Mouse (Mus musculus) heart, postnatal 25 days (tissue): ENCODE results near the gene Irak4. TPM values are rescaled to one million over a fixed set of nuclear protein-coding genes. Genes with fewer than 3 reads are reported as not detected.
A peak's percentile ranks its signal among the peaks of the same experiment; 100 is the strongest.

Source experiments
- DNase-seq: peaks from one replicate; pipeline ENCODE4 v3.0.0; 2022; ENCODE audit warnings: low spot score
- intact Hi-C: fragments of 180-260 bp; cut with DNase I; formaldehyde crosslinking; loops from one replicate; pipeline ENCODE4 v1.15.1; 2025
- total RNA-seq, 2 experiments: library from RNA; stranded (reverse); gene quantifications; 2 replicates each; pipeline ENCODE4 v1.2.3; 2021

Gene Irak4
- total RNA-seq, 2 experiments from 2014 or later: 5.9 to 6.0 TPM

DNA sequence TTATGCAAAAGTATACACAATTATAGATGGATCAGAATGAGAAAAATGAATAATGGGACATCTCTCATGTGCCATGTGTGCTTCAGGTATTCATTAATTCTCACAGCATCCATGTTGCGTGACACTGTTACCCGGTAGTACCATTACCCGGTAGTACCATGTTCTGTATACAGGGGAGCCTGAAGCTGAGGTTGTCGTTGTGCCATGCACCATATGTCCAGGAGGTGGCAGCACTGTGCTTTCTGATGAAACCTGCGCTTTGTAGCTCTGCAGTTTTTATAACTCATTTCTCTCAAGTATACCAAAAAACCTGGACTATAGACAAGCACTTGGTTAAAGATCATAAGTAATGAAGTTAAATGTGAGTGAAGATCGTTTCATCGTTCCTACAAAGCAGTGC is 14.0 kb downstream of the Irak4 start:
- DNase-seq: peak; percentile 28
- intact Hi-C loops: loop anchor here (1.0 to 10.0 kb wide), 2 partner anchors 104 to 1017 kb away; no protein-coding TSS in a partner anchor

DNA sequence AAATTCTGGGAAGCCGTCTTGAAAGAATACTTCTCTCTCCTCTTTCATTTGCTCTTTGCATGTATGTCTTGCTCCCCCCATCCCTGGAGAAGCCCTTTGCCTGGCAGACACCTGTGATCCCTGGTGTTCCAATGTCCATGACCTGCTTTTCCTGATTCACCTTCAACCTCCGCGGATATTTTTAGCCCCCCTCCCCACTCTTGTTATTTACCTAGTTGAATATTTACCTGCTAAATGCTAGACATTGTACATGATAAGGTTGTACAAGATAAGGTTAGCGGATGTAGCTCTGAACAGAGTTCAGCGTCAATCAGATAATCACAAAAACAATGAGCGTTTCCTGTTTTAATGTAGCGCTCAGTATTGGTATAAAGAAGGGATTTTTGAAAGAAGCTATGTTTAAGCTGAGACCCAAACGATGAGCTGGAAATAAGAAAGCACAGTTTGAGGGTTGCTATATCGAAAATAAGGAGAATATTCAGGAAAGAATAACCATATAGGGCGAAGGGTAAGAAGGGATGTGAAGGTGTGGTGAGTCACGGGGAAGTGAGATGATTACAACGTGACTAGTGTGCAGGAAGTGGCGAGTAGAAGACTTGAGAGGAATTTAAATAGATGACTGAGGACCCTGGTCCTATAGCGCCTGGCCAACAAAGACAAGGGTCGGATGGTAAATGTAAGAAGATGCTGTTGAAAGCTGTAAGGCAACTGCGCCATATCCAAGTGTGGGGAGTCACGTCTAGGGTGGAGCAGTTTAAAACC is 15.6 kb downstream of the Irak4 start:
- intact Hi-C loops: loop anchor here (1.0 to 10.0 kb wide), 2 partner anchors 41 to 1016 kb away; no protein-coding TSS in a partner anchor
- no peak for DNase-seq

DNA sequence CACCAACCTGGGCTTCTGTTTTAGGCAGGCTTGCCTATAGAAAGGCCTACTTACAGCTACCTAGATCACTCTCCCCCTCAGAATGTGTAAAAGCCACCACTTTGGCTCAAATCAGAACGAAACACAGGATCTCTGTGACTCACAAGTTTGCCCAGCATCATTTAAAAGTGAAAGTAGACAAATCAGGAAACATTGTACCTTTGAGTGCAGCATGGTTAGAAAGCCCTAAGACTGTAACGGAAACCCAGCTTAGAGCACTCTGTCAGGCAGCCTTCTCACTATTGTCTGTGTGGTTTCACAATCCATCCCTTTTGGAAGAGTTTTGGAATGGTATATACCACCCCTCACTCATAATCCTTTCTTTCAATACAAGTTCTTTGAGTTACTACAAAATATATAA is 21.5 kb downstream of the Irak4 start:
- no peak for DNase-seq
- intact Hi-C loops: no loop called here

DNA sequence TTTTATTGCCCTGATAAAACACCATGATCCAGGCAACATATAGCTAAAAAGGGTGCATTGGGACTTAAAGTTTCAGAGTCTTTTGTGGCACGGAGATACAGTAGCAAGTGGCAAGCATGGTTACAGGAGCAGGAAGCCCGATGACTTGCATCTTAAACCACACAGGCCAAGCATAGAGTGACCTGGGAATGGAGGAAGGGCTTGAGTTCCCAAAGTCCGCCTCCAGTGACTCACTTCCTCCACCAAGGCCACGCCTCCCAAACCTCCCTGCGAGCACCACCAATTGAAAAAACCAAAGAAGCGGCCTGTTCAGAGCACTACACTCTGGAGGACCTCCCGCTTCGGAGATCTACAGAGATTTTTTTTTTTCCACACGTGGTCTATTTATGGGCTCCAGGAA is 22.4 kb downstream of the Irak4 start:
- intact Hi-C loops: no loop called here
- no peak for DNase-seq

GRCm38 (mm10) chr15:94568496-94569182 is 25.2 kb downstream of the Irak4 start:
- intact Hi-C loops: no loop called here
- DNase-seq: no peak

GRCm38 (mm10) chr15:94571501-94571900 is 28.1 kb downstream of the Irak4 start:
- intact Hi-C loops: no loop called here
- no peak for DNase-seq

- intact Hi-C loops: no loop called here
- no peak for DNase-seq
Measured at GRCm38 (mm10) chr15:94572746-94573145, 29.3 kb downstream of the Irak4 start.

GRCm38 (mm10) chr15:94574566-94575268 is 31.3 kb downstream of the Irak4 start:
- no peak for DNase-seq
- intact Hi-C loops: no loop called here

DNA sequence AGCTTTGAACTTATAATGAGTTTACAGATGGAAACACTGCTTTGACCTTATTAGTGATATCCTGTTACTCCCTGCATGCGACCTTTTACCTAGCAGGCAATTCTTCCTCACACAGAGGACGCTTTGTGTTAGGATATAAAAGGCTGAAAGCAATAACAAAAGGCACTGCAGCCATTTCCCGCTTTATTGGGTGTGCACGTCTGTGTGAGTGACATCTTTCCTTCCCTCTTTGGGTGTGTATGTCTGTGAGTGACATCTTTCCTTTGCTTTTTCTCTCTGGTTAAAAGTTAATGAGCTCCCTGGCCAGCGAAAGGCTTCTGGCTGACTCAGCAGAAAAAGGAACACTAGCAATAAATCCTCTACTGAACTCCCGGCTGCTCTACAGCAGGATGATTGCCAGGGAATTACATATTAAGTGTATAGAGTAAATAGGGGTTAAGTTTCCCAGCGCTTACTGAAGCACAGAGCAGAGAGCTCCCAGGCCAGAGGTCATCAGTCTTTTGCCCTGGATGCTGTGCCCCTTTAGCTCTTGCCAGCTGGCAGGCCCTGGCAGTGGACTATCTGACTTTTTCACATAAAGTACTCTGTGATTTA is 38.7 kb downstream of the Irak4 start:
- intact Hi-C loops: no loop called here
- no peak for DNase-seq

GRCm38 (mm10) chr15:94583153-94583552 is 39.7 kb downstream of the Irak4 start:
- intact Hi-C loops: no loop called here
- no peak for DNase-seq

DNA sequence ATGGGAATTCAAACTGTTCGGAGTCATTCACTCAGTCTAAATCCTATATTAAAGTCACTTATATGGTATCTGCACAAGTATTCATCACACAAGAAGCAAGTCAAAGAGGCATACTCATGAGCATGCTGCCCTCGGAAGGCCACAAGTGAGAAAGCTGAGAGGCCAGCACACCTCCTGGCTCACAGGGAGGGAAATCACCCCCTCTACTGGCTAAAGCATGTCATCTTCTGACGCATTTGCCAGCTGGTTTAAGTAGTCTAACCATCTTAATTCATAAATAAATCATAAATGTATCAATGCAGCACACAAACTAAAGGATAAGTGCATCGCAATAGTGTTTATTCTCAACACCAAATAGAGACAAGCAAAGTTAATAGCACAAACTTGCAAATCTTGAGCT is 41.3 kb downstream of the Irak4 start:
- intact Hi-C loops: no loop called here

GRCm38 (mm10) chr15:94587826-94588715 is 44.6 kb downstream of the Irak4 start:
- DNase-seq: no peak
- intact Hi-C loops: loop anchor here (2.0 kb wide), 1 partner anchor 43 kb away; no protein-coding TSS in a partner anchor

More for the DNA sequence above, 41.3 kb downstream of the Irak4 start:
- no peak for DNase-seq

DNA sequence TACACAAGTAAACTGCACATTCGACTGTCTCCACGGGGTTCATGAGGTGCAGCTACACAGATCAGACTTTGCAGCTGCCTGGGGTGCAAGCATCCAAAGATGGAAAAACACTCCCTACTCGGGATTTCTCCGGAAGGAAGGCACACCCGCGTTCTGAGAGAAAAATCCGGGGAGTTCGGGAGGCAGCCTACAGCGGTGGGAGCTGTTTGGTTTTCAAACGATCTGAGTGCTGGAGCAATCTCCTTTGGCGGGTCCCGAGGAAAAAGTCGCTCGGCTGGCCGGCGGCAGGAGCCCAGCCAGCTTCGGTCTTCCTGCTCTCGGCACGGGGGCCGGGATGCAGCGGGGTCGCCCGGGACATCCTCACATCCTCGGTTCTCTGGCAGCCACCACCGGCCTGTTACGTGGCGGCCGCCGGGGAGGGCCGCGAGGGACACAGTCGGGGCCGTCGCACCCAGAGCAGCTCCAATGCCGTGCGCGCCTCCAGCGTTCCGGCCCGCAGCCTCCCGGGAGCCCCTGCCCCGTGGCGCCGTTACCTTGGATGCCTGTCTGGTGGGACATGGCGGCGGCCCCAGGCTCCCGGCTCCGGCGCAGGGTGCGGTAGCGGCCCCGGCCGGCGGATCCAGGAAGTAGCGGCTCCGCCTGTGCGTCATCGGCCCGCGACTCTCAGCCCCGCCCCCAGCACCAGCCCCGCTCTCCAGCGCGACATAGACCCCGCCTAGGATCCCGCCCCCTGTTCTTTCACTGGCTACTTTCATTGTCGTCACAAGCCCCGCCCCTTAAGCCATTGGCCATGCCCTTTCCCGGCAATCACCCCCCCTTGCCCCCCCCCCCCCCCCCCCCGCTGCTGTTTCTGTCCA is 46.0 kb downstream of the Irak4 start, which contains the start of gene Twf1:
TSS of gene Twf1 (minus strand) at position 671 of the 857 bp plus-strand sequence.
- intact Hi-C loops: loop anchor here (2.0 to 10.0 kb wide), 2 partner anchors 45 to 1185 kb away; no protein-coding TSS in a partner anchor
- DNase-seq: peak; percentile 95

DNA sequence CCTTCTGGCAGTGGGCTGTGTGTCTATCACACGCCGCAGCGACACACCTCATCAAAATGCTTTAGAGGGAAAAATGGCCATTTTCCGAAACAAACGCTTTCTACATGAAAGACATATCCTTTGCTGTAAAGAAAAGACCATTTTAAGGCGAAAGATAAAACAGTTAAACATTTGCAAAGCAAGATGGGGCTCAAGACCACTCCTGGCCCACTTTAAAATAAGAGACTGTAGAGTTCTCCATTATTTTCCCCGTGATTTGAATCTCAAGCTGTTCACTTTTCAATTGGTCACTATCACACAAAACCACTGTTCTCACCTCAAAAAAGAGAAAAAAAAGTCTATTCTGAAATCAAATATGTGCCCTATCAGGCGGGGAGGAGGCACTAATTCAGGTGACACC is 46.6 kb downstream of the Irak4 start:
- DNase-seq: no peak
- intact Hi-C loops: loop anchor here (10.0 kb wide), 1 partner anchor 1185 kb away; no protein-coding TSS in a partner anchor

DNA sequence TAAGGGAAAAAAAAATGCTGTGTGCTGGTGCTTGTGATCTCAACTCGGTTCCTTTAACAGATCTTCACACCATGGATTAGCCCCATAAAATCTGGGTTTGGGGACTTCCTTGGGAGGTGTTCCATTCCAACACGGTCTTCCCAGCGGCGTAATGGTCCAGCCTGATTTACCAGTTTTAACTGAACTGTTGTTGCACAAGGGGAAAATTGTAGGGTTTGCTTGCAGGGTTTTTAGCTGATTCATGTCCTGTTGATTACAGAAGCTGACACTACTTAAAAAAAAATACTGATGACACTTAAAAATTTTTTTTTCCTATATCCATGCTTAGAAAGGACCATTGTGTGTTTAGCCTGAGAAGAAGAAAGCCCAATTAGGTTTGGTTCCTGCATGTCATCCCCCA is 47.9 kb downstream of the Irak4 start:
- no peak for DNase-seq
- intact Hi-C loops: loop anchor here (10.0 kb wide), 1 partner anchor 1187 kb away; no protein-coding TSS in a partner anchor

DNA sequence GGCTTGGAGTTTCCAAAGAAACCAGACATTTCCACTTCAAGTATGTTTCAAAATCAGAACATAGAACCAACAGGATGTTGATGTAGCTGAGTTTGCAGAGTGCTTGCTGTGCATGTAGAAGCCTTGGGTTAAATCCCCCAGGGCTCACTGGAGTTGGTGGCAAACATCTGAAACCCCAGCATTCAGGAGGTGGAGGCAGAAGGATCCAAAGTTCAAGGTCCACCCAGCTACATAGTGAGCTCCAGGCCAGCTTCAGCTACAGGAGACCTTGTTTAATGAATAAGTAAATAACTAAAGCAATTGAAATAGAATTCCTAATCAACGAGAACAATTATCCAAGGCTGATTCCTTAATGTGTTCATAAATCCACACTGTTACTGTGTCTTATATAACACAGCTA is 50.1 kb downstream of the Irak4 start:
- no peak for DNase-seq
- intact Hi-C loops: loop anchor here (10.0 kb wide), 1 partner anchor 1189 kb away; no protein-coding TSS in a partner anchor

- intact Hi-C loops: loop anchor here (1.0 kb wide), 1 partner anchor 42 kb away; no protein-coding TSS in a partner anchor
- DNase-seq: no peak
Measured at GRCm38 (mm10) chr15:94600145-94600707, 56.8 kb downstream of the Irak4 start.

- DNase-seq: no peak
- intact Hi-C loops: no loop called here
Measured at GRCm38 (mm10) chr15:94601339-94601738, 57.9 kb downstream of the Irak4 start.
